Mouse (Mus musculus): ENCODE data around the gene Gast. TPM values are rescaled to one million over a fixed set of nuclear protein-coding genes. Genes with fewer than 3 reads are reported as not detected.

Gene Gast
- polyA plus RNA-seq, 1 experiment from 2014 or later = 10.8 TPM

DNA sequence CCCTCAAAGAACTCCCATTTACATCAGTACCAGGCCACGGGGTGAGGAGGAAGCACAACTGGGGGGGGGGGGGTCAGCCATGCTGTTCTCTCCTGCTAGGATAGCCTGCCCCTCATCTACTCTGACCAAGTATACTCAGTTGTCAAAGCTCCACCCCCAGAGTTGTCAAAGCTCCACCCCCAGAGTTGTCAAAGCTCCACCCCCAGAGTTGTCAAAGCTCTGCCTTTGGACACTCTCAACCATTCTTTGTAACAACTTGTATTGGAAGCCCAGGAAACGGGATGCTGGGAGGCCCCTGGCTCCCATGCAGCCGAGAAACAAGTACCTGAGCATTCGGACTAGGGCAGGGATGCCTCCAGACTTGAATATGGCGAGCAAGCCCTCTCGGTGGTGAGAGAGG is 48.5 kb downstream of the Gast start:
- Histone ChIP-seq H3K4me2 (ENCODE audit: low read depth, low read length) (no peak overlapping the region), H3K36me3 (ENCODE audit: control insufficient read depth, insufficient read depth, low read length) (peaks cover 36% of the 10 kb centered on the region), H3K4me3 (replicated peaks; ENCODE audit: low read length) (no peak overlapping the region), H3K27ac (ENCODE audit: low read length) (no peak overlapping the region), H3K27me3 (ENCODE audit: control insufficient read depth, insufficient read depth, low read length) (no peaks in the 10 kb centered on the region), H3K9me3 (replicated peaks; ENCODE audit: control insufficient read depth, low read length) (no peaks in the 10 kb centered on the region), H3K4me1 (ENCODE audit: control insufficient read depth, insufficient read depth, low read length) (peaks cover 19% of the 10 kb centered on the region), H3K9ac (ENCODE audit: low read length) (no peak overlapping the region)
- no peak for ATAC-seq (ENCODE audit: insufficient read depth, low FRiP score)
- WGBS = 83% methylated on average over 6 of the region's 6 CpGs

DNA sequence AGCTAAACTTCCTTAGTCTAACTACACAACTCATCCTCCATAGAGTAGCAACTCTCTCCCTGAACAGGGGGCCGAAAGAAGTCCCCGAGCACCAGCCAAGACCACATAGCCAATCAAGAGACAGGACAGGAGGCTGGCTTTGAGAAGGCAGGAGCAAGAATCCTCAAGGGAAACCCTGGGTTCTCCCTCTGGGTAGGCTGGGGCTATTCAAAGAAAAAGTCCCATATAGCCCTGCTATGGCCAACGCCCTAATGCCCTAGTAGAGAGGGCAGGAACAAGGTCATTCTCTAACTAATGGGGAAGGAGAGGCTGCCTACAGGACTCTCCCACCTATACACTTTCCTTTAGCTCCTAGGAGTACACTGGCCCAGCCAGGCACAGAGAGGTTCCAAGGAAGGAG is 50.8 kb downstream of the Gast start:
- Histone ChIP-seq H3K27ac (ENCODE audit: low read length) (no peak overlapping the region), H3K9ac (ENCODE audit: low read length) (no peak overlapping the region), H3K27me3 (ENCODE audit: control insufficient read depth, insufficient read depth, low read length) (no peaks in the 10 kb centered on the region), H3K4me3 (replicated peaks; ENCODE audit: low read length) (no peak overlapping the region), H3K36me3 (ENCODE audit: control insufficient read depth, insufficient read depth, low read length) (peaks cover 31% of the 10 kb centered on the region), H3K9me3 (replicated peaks; ENCODE audit: control insufficient read depth, low read length) (no peaks in the 10 kb centered on the region), H3K4me1 (ENCODE audit: control insufficient read depth, insufficient read depth, low read length) (peaks cover 42% of the 10 kb centered on the region), H3K4me2 (ENCODE audit: low read depth, low read length) (no peak overlapping the region)
- no peak for ATAC-seq (ENCODE audit: insufficient read depth, low FRiP score)
- WGBS = 91% methylated on average over 3 of the region's 3 CpGs

DNA sequence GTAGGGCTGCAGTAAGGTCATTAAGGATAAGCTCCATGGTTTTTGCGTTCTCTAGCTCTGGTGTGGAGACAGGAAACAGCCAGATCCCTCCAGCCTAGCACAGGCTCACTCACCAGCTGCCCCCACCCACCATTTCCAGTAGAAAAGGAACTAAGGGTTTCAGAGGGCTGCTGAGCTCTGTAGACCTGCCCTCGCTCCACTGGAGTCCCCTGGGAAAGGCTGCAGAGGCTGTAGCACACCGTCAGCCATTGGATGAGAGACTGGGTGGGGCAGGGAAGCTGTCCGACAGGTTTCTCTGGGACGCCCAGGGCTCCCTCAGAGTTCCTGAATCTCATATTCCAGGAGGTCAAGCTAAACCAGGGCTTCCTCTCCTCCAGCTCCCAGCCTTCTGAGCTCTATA is 52.4 kb downstream of the Gast start:
- peak overlapping the region; percentile 60 for H3K9ac ChIP-seq (ENCODE audit: low read length)
- peaks cover 20% of the 10 kb centered on the region for H3K36me3 ChIP-seq (ENCODE audit: control insufficient read depth, insufficient read depth, low read length)
- H3K4me2 ChIP-seq (ENCODE audit: low read depth, low read length) = peak overlapping the region; percentile 47
- peak; percentile 79 for ATAC-seq (ENCODE audit: insufficient read depth, low FRiP score)
- WGBS = 52% methylated on average over 5 of the region's 5 CpGs
- no peaks in the 10 kb centered on the region for H3K27me3 ChIP-seq (ENCODE audit: control insufficient read depth, insufficient read depth, low read length)
- 0 out of 2 replicates have a peak overlapping the region, but pooled peaks have one; percentile 1 for H3K4me3 ChIP-seq (replicated peaks; ENCODE audit: low read length)
- no peaks in the 10 kb centered on the region for H3K9me3 ChIP-seq (replicated peaks; ENCODE audit: control insufficient read depth, low read length)
- peak overlapping the region; percentile 97 for H3K27ac ChIP-seq (ENCODE audit: low read length)
- peaks cover 57% of the 10 kb centered on the region for H3K4me1 ChIP-seq (ENCODE audit: control insufficient read depth, insufficient read depth, low read length)

Other genes starting within 250 kb of the Gast start
- 0.24 and 0.40 TPM in 2 replicates for gene Krt32, start 246.2 kb upstream of the Gast start, polyA plus RNA-seq (2015; fragmentation: Nextera tagmentation; extraction: Ambion mirVana)
- gene Krt35, start 238.2 kb upstream of the Gast start, polyA plus RNA-seq (2015; fragmentation: Nextera tagmentation; extraction: Ambion mirVana) = 0.76 and 1.5 TPM in 2 replicates
- 0.44 and 0.75 TPM in 2 replicates for gene Krt36, start 228.8 kb upstream of the Gast start, polyA plus RNA-seq (2015; fragmentation: Nextera tagmentation; extraction: Ambion mirVana)
- gene Krt13, start 212.8 kb upstream of the Gast start, polyA plus RNA-seq (2015; fragmentation: Nextera tagmentation; extraction: Ambion mirVana) = 1,856 and 2,859 TPM in 2 replicates
- 1,477 and 1,759 TPM in 2 replicates for gene Krt15, start 198.5 kb upstream of the Gast start, polyA plus RNA-seq (2015; fragmentation: Nextera tagmentation; extraction: Ambion mirVana)
- gene Krt19, start 185.7 kb upstream of the Gast start, polyA plus RNA-seq (2015; fragmentation: Nextera tagmentation; extraction: Ambion mirVana) = 1,141 and 1,514 TPM in 2 replicates
- not detected in 2 replicates for gene Krt9, start 141.2 kb upstream of the Gast start, polyA plus RNA-seq (2015; fragmentation: Nextera tagmentation; extraction: Ambion mirVana)
- 46.4 and 67.1 TPM in 2 replicates for gene Krt14, start 126.9 kb upstream of the Gast start, polyA plus RNA-seq (2015; fragmentation: Nextera tagmentation; extraction: Ambion mirVana)
- 1.6 and 2.2 TPM in 2 replicates for gene Krt16, start 85.5 kb upstream of the Gast start, polyA plus RNA-seq (2015; fragmentation: Nextera tagmentation; extraction: Ambion mirVana)
- gene Krt17, start 73.4 kb upstream of the Gast start, polyA plus RNA-seq (2015; fragmentation: Nextera tagmentation; extraction: Ambion mirVana) = 34.0 and 45.6 TPM in 2 replicates
- not detected in 2 replicates for gene Krt42, start 64.5 kb upstream of the Gast start, polyA plus RNA-seq (2015; fragmentation: Nextera tagmentation; extraction: Ambion mirVana)
- gene Eif1, start 14.5 kb upstream of the Gast start, polyA plus RNA-seq (2015; fragmentation: Nextera tagmentation; extraction: Ambion mirVana) = 1,614 and 1,638 TPM in 2 replicates
- gene Hap1, start 21.7 kb downstream of the Gast start, polyA plus RNA-seq (2015; fragmentation: Nextera tagmentation; extraction: Ambion mirVana) = 13.2 and 13.5 TPM in 2 replicates
- gene Jup, start 63.4 kb downstream of the Gast start, polyA plus RNA-seq (2015; fragmentation: Nextera tagmentation; extraction: Ambion mirVana) = 247 and 328 TPM in 2 replicates
- 56.7 and 62.1 TPM in 2 replicates for gene P3h4, start 80.4 kb downstream of the Gast start, polyA plus RNA-seq (2015; fragmentation: Nextera tagmentation; extraction: Ambion mirVana)
- 114 and 119 TPM in 2 replicates for gene Fkbp10, start 81.3 kb downstream of the Gast start, polyA plus RNA-seq (2015; fragmentation: Nextera tagmentation; extraction: Ambion mirVana)
- 99.1 and 109 TPM in 2 replicates for gene Nt5c3b, start 107.4 kb downstream of the Gast start, polyA plus RNA-seq (2015; fragmentation: Nextera tagmentation; extraction: Ambion mirVana)
- 0.29 and 0.30 TPM in 2 replicates for gene Klhl10, start 107.5 kb downstream of the Gast start, polyA plus RNA-seq (2015; fragmentation: Nextera tagmentation; extraction: Ambion mirVana)
- 7.4 and 7.5 TPM in 2 replicates for gene Klhl11, start 138.3 kb downstream of the Gast start, polyA plus RNA-seq (2015; fragmentation: Nextera tagmentation; extraction: Ambion mirVana)
- 178 and 192 TPM in 2 replicates for gene Acly, start 193.6 kb downstream of the Gast start, polyA plus RNA-seq (2015; fragmentation: Nextera tagmentation; extraction: Ambion mirVana)
- 0.40 and 0.60 TPM in 2 replicates for gene Ttc25, start 211.2 kb downstream of the Gast start, polyA plus RNA-seq (2015; fragmentation: Nextera tagmentation; extraction: Ambion mirVana)
- gene Cnp, start 240.5 kb downstream of the Gast start, polyA plus RNA-seq (2015; fragmentation: Nextera tagmentation; extraction: Ambion mirVana) = 38.9 and 40.6 TPM in 2 replicates

Data from stomach, embryonic 16.5 days (tissue).